Mouse (Mus musculus) stomach, postnatal 0 days (tissue): ENCODE results near the gene Grm1. TPM values are rescaled to one million over a fixed set of nuclear protein-coding genes. Genes with fewer than 3 reads are reported as not detected.

ENCODE experiments used
- ATAC-seq: fragments of 200-750 bp; cut with Nextera tagmentation; 2 replicates; pipeline ENCODE4 v1.8.0; 2017; ENCODE audit not compliant: low FRiP score, low TSS enrichment
- DNase-seq: peaks from one replicate; pipeline ENCODE4 v3.0.0-alpha.2; 2016; ENCODE audit warnings: low spot score
- H3K27ac ChIP-seq: fragments of 300-500 bp; sonication (generic); replicated peaks from 2 replicates; pipeline ENCODE4 v1.5.1; 2014; ENCODE audit warnings: mild to moderate bottlenecking, control low read depth
- H3K27me3 ChIP-seq: fragments of 300-500 bp; sonication (generic); 2 replicates; pipeline ENCODE4 v1.6.1; 2014; ENCODE audit warnings: low read length; ENCODE audit not compliant: control insufficient read depth, insufficient read depth
- H3K36me3 ChIP-seq: fragments of 300-500 bp; sonication (generic); 2 replicates; pipeline ENCODE4 v1.6.1; 2014; ENCODE audit warnings: low read length, mixed read lengths; ENCODE audit not compliant: control insufficient read depth, insufficient read depth
- H3K4me1 ChIP-seq: fragments of 300-500 bp; sonication (generic); replicated peaks from 2 replicates; pipeline ENCODE4 v1.6.1; 2014; ENCODE audit warnings: antibody characterized with exemption; ENCODE audit not compliant: control insufficient read depth, insufficient read depth
- H3K4me2 ChIP-seq: fragments of 300-500 bp; sonication (generic); replicated peaks from 2 replicates; pipeline ENCODE4 v1.6.1; 2014; ENCODE audit warnings: low read depth, mild to moderate bottlenecking, control low read depth, moderate library complexity
- H3K4me3 ChIP-seq: fragments of 300-500 bp; sonication (generic); 2 replicates; pipeline ENCODE4 v1.5.1; 2014; ENCODE audit warnings: low read depth, low read length, control low read depth
- H3K9ac ChIP-seq: fragments of 300-500 bp; sonication (generic); 2 replicates; pipeline ENCODE4 v1.6.1; 2014; ENCODE audit warnings: mild to moderate bottlenecking, low read length, control low read depth, mixed read lengths
- H3K9me3 ChIP-seq: fragments of 300-500 bp; sonication (generic); 2 replicates; pipeline ENCODE4 v1.6.1; 2016; ENCODE audit warnings: low read length; ENCODE audit not compliant: control insufficient read depth
- CTCF ChIP-seq: IDR thresholded peaks from 2 replicates; pipeline ENCODE4 v1.5.1; 2016; ENCODE audit warnings: antibody characterized with exemption, low read depth, mild to moderate bottlenecking, moderate library complexity
- EP300 ChIP-seq: optimal IDR thresholded peaks from 2 replicates; pipeline ENCODE3; 2016; ENCODE audit warnings: antibody characterized with exemption
- WGBS: fragments of 180-500 bp; shearing (Covaris S2); extraction: QIAGEN DNeasy Blood & Tissue Kit; methylation state at CpG from one replicate; pipeline ENCODE4 v1.1.7; 2014; 5-methylcytosine and 5-hydroxymethylcytosine counted together
- polyA plus RNA-seq: library from polyadenylated mRNA; unstranded; fragments of >200 nt; fragmentation: Nextera tagmentation; extraction: Ambion mirVana; gene quantifications from 2 replicates; pipeline ENCODE4 v1.2.1, GENCODE M21; 2015

Gene Grm1
- polyA plus RNA-seq, 1 experiment from 2014 or later, result not detected

DNA sequence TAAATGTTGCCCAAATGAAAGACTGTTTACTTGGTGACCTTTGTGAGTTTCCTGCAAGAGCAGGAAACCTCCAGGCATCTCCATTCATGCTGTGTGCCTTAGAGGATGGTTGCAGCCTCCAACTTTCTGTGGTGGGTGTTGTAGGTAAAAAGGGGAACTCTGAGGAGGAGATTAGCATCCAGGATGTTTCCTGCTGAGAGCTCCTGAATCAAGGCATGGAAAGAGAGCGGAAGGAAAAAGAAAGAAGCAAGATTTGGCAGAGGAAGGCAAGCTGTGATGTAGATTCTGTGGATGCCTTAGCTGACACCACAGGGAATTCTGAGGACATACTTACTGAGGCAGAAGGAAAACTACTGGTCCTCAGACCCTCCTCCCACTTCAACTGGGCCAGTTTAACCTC, 85.4 kb downstream of the Grm1 start:
- ATAC-seq (no peak), DNase-seq (no peak)
- Histone ChIP-seq H3K9ac (no peak overlapping the region), H3K4me2 (no peak overlapping the region), H3K27ac (no peak overlapping the region), H3K36me3 (no peaks in the 10 kb centered on the region), H3K9me3 (no peaks in the 10 kb centered on the region), H3K4me3 (no peak overlapping the region), H3K4me1 (no peaks in the 10 kb centered on the region), H3K27me3 (no peaks in the 10 kb centered on the region)
- no peak for TF ChIP-seq EP300
- no peak for TF ChIP-seq CTCF
- WGBS, result 36% methylated on average over 1 of the region's 1 CpGs

DNA sequence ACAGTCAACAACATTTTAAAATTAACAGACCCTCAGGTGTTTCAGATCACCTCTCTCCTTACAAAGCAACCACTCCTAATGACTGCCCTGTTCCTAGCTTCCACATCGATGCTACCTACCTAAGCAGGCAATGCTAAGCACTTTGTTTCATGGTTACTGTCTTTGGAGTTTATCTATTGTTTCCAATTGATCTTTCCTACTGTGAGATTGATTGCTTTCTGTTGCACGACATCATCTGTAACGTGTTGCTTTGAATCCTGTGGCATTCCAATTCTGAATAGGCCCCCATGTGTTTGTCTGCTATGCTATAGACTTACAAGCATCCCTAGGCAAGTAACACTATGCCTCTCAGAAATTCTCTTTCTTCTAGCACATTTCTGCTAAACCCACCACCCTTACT, 90.4 kb downstream of the Grm1 start:
- ATAC-seq (no peak), DNase-seq (no peak)
- no peaks in the 10 kb centered on the region for H3K36me3 ChIP-seq
- 75% methylated on average over 3 of the region's 3 CpGs for WGBS
- H3K4me1 ChIP-seq, result no peaks in the 10 kb centered on the region
- H3K27ac ChIP-seq, result no peak overlapping the region
- H3K4me3 ChIP-seq, result no peak overlapping the region
- H3K9me3 ChIP-seq, result no peaks in the 10 kb centered on the region
- no peak overlapping the region for H3K9ac ChIP-seq
- no peak for TF ChIP-seq CTCF
- no peak for TF ChIP-seq EP300
- no peak overlapping the region for H3K4me2 ChIP-seq
- H3K27me3 ChIP-seq, result no peaks in the 10 kb centered on the region

DNA sequence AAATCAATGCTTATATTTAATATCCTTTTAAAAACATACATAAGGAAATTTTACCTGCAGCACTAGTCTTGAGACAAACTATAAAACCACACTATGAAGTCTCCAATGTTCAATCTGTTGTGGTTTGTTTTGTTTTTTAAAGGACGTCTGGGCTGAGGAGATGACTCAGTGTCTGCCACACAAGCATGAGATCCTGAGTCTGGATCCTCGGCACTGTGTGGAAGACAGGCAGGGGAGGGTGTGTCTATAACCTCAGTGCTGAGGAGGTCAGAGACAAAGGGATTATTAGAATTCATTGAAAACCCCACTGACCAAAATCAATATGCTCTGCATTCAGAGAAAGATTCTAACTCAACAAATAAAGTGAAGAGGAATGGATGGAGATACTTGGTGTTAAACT, 110.8 kb downstream of the Grm1 start:
- WGBS, result 29% methylated on average over 2 of the region's 2 CpGs
- Histone ChIP-seq H3K36me3 (no peaks in the 10 kb centered on the region), H3K27me3 (no peaks in the 10 kb centered on the region), H3K9ac (no peak overlapping the region), H3K4me3 (no peak overlapping the region), H3K9me3 (no peaks in the 10 kb centered on the region), H3K4me1 (no peaks in the 10 kb centered on the region), H3K4me2 (no peak overlapping the region), H3K27ac (no peak overlapping the region)
- ATAC-seq (no peak), DNase-seq (no peak)
- TF ChIP-seq CTCF, result no peak
- TF ChIP-seq EP300, result no peak

DNA sequence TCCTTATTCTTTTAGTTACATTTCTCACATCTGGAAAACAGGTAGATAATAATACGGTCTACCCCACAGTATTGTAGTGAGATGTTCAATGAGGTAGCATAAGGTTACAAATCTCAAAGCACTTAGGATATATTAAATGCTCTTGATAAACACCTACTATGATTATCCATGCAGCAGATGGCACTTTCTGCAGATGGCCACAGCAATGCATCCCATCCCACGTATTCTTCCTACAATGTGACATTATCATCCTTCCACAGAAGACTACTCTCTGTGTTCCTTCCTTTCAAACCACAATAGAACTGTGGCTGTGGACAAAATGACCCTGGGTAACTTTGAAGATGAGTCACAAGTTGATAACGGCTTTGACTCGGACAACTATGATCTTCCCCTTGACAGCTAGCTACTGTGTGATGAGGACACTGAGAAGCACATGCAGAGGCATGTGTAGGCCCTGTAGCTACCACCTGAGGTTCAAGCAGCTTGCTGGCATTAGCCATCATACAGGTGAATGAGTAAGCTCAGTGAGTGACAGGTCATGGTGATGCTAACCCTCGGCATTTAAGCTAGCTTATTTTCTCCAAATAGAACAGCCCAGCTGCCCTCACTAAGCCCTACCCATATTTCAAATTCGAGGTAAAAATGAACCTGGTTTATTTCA, 117.5 kb downstream of the Grm1 start:
- Histone ChIP-seq H3K27me3 (no peaks in the 10 kb centered on the region), H3K27ac (no peak overlapping the region), H3K4me3 (no peak overlapping the region), H3K4me2 (no peak overlapping the region), H3K9me3 (no peaks in the 10 kb centered on the region), H3K4me1 (no peaks in the 10 kb centered on the region), H3K36me3 (no peaks in the 10 kb centered on the region), H3K9ac (no peak overlapping the region)
- no peak for DNase-seq
- WGBS, result 76% methylated on average over 6 of the region's 6 CpGs
- no peak for ATAC-seq
- TF ChIP-seq EP300, result no peak
- TF ChIP-seq CTCF, result no peak

DNA sequence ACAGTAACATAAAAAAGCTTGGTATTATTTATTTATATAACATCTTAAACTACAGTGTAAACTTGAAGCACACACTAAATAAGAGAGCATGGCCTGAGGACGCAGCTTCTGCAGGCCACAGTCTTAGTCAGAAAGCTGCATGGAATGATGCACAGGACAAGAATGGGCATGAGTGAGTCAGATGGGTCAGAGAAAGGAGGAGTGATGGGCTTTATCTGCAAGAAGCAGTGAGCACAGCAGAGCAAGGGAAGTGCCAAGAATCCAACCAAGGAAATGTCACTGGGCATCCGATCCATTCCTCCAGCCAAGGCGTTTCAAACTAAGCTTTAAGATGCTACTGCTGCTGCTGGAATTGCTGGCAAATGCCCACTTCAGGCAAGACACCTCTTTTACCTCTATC, 131.6 kb downstream of the Grm1 start:
- Histone ChIP-seq H3K9ac (no peak overlapping the region), H3K27me3 (no peaks in the 10 kb centered on the region), H3K4me2 (no peak overlapping the region), H3K36me3 (no peaks in the 10 kb centered on the region), H3K27ac (no peak overlapping the region), H3K9me3 (no peaks in the 10 kb centered on the region), H3K4me3 (no peak overlapping the region), H3K4me1 (no peaks in the 10 kb centered on the region)
- WGBS, result 68% methylated on average over 3 of the region's 3 CpGs
- DNase-seq (no peak), ATAC-seq (no peak)
- TF ChIP-seq EP300 (no peak), CTCF (no peak)

DNA sequence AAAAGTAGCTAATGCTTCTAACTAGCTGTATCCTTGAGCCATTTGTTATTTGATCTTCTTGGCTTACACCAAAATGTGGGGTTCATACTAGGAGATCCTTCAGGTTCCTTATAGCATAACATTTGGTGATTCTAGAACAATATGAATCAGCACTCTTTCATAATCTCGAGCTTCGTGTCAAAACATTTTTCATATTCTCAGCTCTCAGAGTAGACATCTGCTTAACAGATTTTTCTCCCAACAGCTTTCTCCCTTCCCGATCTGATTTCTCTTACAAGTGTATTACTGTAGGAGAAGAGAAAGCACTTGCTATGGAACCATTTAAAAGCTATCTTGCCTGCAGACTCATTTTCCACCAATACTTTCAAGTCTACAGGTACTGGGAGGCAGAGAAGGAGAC, 133.0 kb downstream of the Grm1 start:
- Histone ChIP-seq H3K9me3 (no peaks in the 10 kb centered on the region), H3K36me3 (no peaks in the 10 kb centered on the region), H3K4me3 (no peak overlapping the region), H3K4me1 (no peaks in the 10 kb centered on the region), H3K4me2 (no peak overlapping the region), H3K27ac (no peak overlapping the region), H3K27me3 (no peaks in the 10 kb centered on the region), H3K9ac (no peak overlapping the region)
- DNase-seq, result no peak
- no peak for ATAC-seq
- WGBS, result 67% methylated on average over 3 of the region's 3 CpGs
- TF ChIP-seq CTCF, result no peak
- no peak for TF ChIP-seq EP300
